Mouse (Mus musculus): ENCODE measurements around the gene Gdf3.

- no peak for TF ChIP-seq POLR2A (IDR thresholded peaks at IDR 0.05; ENCODE audit: borderline replicate concordance, insufficient read depth, low read length)
- TF ChIP-seq CTCF (IDR thresholded peaks at IDR 0.05; ENCODE audit: borderline replicate concordance, insufficient read depth, low read depth, low read length): no peak
Observed at GRCm38 (mm10) chr6:122600066-122600646, 9.7 kb downstream of the Gdf3 start.
